Mouse (Mus musculus): ENCODE data around the gene Ttll9.

Gene Ttll9

DNA sequence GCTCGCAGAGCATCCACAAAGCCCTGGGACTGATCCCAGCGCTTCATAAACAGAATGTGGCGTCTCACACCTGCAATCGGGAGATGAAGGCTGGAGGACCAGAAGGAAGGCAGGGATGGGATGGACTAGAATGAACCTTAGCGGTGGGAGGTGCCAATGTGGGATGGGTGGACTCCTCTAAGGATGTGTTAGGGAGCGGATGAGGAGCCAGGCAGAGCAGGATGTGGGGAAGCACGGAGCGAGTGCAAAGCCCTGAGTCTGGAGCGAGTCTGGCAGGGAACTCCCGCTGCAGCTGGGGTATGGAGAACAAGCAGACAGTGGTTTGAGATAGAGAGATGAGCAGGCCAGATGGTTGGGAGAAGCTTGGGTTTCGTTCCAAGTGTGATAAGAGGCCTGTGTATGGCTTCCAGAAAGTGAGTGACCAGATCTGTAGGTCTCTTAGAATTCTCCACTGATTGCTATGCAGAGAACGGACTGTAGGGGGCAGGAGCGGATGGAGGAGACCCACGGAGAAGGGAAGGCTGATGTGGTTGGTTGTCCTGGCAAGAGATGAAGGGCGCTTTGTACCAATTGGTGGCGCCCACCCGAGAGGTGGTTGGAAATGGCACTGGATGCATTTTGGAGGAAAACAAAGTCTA lies 85.7 kb downstream of the Ttll9 start:
- ATAC-seq (ENCODE audit: insufficient number of reproducible peaks, low FRiP score, low TSS enrichment), result no peak

DNA sequence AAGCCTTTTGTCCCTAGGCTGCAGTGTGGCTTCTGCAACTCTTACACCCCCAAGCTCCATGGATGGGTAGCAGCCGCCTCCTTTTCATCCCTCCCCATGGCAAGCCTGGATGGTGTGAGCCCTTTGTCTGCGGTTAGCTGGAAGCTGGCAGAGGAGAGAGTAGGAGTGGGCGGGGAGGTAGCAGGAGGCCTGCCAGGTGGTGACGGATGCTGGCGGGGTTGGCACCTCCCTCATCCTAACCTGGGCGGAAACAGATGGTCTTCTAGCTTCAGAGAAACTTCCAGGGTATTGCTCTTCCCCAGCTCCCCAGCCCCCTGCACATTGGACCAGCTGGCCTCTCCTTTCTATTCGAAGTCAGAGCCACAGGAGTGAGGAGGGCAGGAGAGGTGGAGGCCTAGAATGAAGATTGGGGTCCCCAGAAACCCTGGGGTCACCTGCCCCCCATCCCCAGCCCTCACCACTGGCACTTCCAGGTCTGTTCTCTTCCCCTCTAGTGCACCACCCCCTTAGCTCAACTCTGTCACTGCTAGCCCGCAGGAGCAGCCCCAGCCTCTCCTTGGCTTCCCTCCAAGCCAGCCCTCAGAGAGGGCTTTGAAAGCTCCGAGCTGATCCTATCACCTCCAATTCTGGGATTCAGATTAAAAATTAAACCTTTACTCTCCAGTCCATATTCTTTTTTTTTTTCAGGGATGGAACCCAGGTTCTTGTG lies 87.2 kb downstream of the Ttll9 start:
- ATAC-seq (ENCODE audit: insufficient number of reproducible peaks, low FRiP score, low TSS enrichment), result peak; percentile 78

DNA sequence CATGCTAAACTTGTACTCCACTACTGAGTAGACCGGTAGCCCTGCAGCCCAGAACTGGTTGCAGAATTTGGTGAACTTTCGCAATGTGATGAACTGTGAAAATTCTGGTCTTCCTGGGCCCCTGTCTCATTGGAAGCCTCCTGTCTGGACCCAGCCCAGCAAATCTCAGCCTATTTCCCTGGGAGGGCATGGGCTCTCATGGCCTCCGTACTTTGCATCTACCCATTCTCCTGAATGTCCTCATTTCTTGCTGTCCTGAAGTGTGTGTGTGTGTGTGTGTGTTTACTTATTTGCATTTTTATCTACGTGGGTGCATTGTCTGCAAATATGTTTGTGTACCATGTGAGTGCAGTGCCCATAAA lies 87.7 kb downstream of the Ttll9 start:
- ATAC-seq (ENCODE audit: insufficient number of reproducible peaks, low FRiP score, low TSS enrichment), result no peak

DNA sequence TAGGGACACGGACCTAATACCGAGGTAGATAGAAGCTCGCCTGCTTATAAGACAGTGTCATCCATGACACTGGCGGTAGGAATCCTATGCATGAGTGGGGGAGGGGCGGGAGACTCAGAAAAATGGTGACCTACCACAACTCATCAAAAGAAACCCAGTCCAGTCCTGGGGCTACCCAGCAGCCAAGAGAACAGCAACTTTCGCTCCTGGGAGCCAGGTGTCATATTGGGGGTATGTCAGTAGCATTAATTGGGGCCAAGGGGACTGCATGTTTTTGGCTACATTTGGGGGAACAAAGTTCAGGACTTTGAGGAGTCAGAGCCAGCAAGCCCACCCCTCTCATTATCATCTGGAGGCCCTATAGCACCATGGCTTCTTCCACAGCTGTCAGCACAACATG lies 88.8 kb downstream of the Ttll9 start:
- ATAC-seq (ENCODE audit: insufficient number of reproducible peaks, low FRiP score, low TSS enrichment), result no peak

DNA sequence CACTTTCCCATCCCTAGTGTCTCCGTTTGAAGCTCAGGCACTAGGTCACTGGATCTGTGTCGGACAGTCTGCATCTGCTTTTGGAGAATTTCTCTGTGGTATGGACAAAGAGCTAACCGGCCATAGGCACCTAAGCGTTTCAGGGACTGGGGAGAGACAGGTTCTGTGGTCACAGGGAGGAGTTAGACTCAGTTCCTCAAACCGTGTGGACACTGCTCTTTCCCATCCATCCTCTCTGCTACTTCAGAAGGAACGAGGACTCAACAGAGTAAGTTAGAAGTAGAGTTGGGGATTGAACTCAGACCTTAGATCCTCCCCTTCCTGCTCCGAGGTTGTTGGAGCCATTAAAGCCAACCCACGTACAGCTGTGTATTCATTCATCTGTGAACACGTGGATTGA lies 89.3 kb downstream of the Ttll9 start:
- no peak for ATAC-seq (ENCODE audit: insufficient number of reproducible peaks, low FRiP score, low TSS enrichment)

DNA sequence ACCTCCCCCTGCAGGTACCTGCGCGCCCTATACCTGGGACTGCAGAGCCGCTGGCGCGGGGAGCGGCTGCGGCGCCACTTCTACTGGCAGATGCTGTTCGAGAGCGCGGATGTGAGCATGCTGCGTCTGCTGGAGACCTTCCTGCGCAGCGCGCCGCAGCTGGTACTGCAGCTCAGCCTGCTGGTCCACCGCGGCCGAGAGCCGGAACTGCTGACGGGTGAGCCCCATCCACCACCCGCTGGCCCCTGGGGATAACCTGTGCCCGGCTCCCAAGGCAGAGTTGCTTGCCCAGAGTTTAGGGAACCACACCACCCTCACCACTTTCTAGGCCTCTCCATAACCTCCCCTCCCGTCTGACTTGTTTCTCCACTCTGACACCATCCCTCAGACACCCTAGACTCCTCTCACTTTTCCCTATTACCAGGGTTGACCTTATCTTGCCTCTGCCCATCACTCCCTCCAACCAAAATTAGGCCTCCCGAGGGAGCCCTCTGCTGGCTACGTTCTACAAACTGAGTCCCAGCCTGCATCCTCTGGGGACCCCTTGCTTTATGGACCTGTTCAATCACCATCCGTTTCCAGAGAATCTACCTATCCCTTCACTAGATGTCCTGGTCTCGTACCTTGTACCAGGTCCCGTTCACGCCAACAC lies 90.5 kb downstream of the Ttll9 start:
- no peak for ATAC-seq (ENCODE audit: insufficient number of reproducible peaks, low FRiP score, low TSS enrichment)

DNA sequence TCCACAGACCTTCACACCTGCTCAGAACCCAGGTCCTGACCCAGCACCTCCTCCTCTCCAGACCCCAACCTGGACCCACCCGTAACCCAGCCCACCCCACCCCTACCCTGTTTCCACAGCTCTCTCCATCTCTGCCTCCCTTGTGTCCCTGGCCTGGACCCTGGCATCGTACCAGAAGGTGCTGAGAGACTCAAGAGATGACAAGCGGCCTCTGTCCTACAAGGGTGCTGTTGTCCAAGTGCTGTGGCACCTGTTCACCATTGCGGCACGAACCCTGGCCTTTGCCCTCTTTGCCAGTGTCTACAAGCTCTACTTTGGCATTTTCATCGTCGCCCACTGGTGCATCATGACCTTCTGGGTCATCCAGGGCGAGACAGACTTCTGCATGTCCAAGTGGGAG lies 91.6 kb downstream of the Ttll9 start:
- ATAC-seq (ENCODE audit: insufficient number of reproducible peaks, low FRiP score, low TSS enrichment), result no peak

DNA sequence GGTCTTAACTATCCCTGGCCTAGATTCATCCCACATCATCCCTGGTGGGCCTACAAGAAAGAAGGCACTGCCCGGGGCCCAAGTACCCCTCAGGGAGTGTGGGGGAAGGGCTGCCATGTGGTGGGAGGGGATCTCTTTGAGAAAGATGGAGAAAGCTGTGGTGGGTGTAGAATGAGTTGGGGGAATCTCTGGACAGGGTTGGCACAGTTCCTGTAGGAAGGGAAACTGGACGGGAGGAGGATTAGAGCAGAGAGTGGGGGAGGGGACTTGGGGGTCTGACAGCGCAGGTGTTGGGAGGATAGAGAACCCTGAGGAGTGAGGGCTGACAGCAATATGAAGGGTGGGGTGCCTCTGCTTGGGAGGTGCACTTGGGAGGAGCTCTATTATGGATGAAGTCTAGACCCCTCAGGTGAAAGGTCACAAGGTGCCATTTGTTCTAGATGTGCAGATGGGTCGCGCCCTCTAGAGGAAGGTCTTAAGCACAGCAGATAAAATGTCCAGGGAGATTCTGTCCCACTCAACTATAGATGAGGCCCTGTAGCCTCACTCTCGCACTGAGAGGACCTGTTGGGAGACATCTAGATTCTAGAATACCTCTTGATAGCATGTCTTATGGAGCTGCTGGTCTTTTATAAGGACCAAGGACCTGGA lies 93.1 kb downstream of the Ttll9 start:
- no peak for ATAC-seq (ENCODE audit: insufficient number of reproducible peaks, low FRiP score, low TSS enrichment)
